10 mouse cellular contexts compared by ENCODE assay signal in the genomic region with DNA sequence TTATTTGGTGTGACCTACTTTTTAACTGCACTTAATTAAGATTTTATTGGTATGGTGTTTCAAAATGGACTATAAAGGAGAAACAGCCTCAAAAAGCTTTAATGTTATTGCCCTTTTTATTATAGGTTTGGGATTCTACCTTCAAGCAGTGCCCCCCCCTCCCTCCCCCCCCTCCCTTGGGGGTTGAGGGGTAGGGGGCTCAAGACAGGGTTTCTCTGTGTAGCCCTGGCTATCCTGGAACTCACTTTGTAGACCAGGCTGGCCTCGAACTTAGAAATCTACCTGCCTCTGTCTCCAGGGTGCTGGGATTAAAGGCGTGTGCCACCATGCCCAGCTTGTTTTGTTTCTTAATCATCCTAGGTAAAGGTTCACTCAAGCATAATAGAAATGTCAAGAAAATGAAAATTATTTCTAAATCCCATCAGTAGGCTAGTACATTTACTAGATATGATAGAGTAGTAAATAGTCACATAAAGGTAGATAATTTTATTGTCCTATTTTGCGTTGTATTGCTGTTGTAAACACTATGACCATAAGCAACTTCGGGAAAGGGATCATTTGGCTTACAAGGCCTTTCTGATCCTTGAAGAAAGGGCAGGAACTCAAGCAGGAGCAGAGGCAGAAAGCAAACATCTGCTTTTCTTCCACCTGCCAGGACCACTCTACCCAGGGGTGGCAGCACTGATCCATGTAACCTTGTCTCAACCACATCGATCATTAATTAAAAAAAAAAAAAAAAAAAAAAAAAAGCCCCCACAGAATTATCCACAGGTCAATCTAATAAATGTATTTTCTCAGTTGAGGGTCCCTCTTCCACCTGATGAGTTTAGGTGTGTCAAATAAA. TPM values are rescaled to one million over a fixed set of nuclear protein-coding genes. Genes with fewer than 3 reads are reported as not detected.
DNase-seq lines count a peak whose midpoint lies in the region; ATAC-seq lines count a peak whose summit lies in the region.
"Had no signal": no experiment of that assay in that cellular context is flagged by ENCODE, and none has a peak within 500 bp of the region (broad histone marks: within the 10 kb centered on the region; RNA-seq: fewer than 3 reads in every experiment).

No protein-coding gene starts in this region.

- H3K4me1 ChIP-seq in lung, embryonic 15.5 days, result peaks cover 24% of the 10 kb centered on the region
- no peaks in the 10 kb centered on the region for H3K4me1 ChIP-seq in embryonic facial prominence, embryonic 11.5 days (ENCODE audit: control insufficient read depth, insufficient read depth, low read length)
- H3K4me1 ChIP-seq in stomach, embryonic 15.5 days, result peaks cover 13% of the 10 kb centered on the region

- WGBS in lung, embryonic 15.5 days, result 37% methylated on average over 5 of the region's 5 CpGs
- WGBS in embryonic facial prominence, embryonic 11.5 days, result 31% methylated on average over 5 of the region's 5 CpGs
- WGBS in stomach, embryonic 15.5 days, result 35% methylated on average over 5 of the region's 5 CpGs

- DNase-seq in lung, postnatal 4 days, result no peak
- DNase-seq in embryonic facial prominence, embryonic 11.5 days (ENCODE audit: low spot score), result peak; percentile 48
- DNase-seq in liver, result peak; percentile 27
- DNase-seq in layer of hippocampus, adult 8-10 months (ENCODE audit: low spot score in 2 of 2), result no peak
- no peak for DNase-seq in right cerebral cortex, postnatal 25 days
- DNase-seq in layer of hippocampus, adult 18-20 months (ENCODE audit: low spot score in 2 of 2), result no peak
- DNase-seq: adrenal gland, postnatal 14 days had no signal

- H3K27me3 ChIP-seq in lung, embryonic 15.5 days, result no peaks in the 10 kb centered on the region
- no peaks in the 10 kb centered on the region for H3K27me3 ChIP-seq in embryonic facial prominence, embryonic 11.5 days (ENCODE audit: control insufficient read depth, insufficient read depth, low read length)
- no peaks in the 10 kb centered on the region for H3K27me3 ChIP-seq in stomach, embryonic 15.5 days (replicated peaks)
- H3K27me3 ChIP-seq: heart, embryonic 12.5 days had no signal

- peak overlapping the region; percentile 95 for H3K27ac ChIP-seq in lung, embryonic 15.5 days
- H3K27ac ChIP-seq in embryonic facial prominence, embryonic 11.5 days (replicated peaks; ENCODE audit: low read depth, low read length), result peak overlapping the region; percentile 86
- peak overlapping the region; percentile 91 for H3K27ac ChIP-seq in stomach, embryonic 15.5 days

- peak overlapping the region; percentile 61 for H3K4me2 ChIP-seq in lung, embryonic 15.5 days
- no peak overlapping the region; the same call in 1 of the 2 replicates for H3K4me2 ChIP-seq in embryonic facial prominence, embryonic 11.5 days (ENCODE audit: low read depth, low read length)
- H3K4me2 ChIP-seq in stomach, embryonic 15.5 days, result peak overlapping the region; percentile 62

- H3K9ac ChIP-seq in lung, embryonic 15.5 days, result 0 out of 2 replicates have a peak overlapping the region, but pooled peaks have one; percentile 40
- no peak overlapping the region for H3K9ac ChIP-seq in embryonic facial prominence, embryonic 11.5 days (replicated peaks; ENCODE audit: low read length)
- H3K9ac ChIP-seq in stomach, embryonic 15.5 days, result no peak overlapping the region

- H3K9me3 ChIP-seq in lung, embryonic 15.5 days, result no peaks in the 10 kb centered on the region
- no peaks in the 10 kb centered on the region for H3K9me3 ChIP-seq in embryonic facial prominence, embryonic 11.5 days (replicated peaks; ENCODE audit: control insufficient read depth, low read length)
- H3K9me3 ChIP-seq in stomach, embryonic 15.5 days, result no peaks in the 10 kb centered on the region
- H3K9me3 ChIP-seq: heart, embryonic 12.5 days had no signal

- peak overlapping the region; percentile 31; the same call in 1 of the 2 replicates for H3K4me3 ChIP-seq in lung, embryonic 15.5 days
- no peak overlapping the region; the same call in 1 of the 2 replicates for H3K4me3 ChIP-seq in embryonic facial prominence, embryonic 11.5 days (ENCODE audit: low read depth, low read length)
- no peak overlapping the region for H3K4me3 ChIP-seq in stomach, embryonic 15.5 days (replicated peaks)

- no peak for ATAC-seq in lung, embryonic 15.5 days (ENCODE audit: borderline replicate concordance, extremely low read depth, low FRiP score, low TSS enrichment)
- no peak for ATAC-seq in embryonic facial prominence, embryonic 11.5 days (replicated peaks; ENCODE audit: insufficient number of reproducible peaks, low FRiP score, low TSS enrichment, low read depth)
- ATAC-seq in stomach, embryonic 15.5 days (ENCODE audit: insufficient read depth, low FRiP score, low read depth), result no peak

- H3K36me3 ChIP-seq in lung, embryonic 15.5 days, result no peaks in the 10 kb centered on the region
- H3K36me3 ChIP-seq in embryonic facial prominence, embryonic 11.5 days (replicated peaks; ENCODE audit: control insufficient read depth, insufficient read depth, low read depth, low read length), result no peaks in the 10 kb centered on the region
- H3K36me3 ChIP-seq in stomach, embryonic 15.5 days, result no peaks in the 10 kb centered on the region
- H3K36me3 ChIP-seq: heart, embryonic 12.5 days had no signal

RNA-seq across cellular contexts. Expression of a gene that starts 1.4 kb away (rescaled TPM):
- 4.5 and 5.5 TPM in 2 replicates for polyA plus RNA-seq in lung, embryonic 15.5 days (2015; fragmentation: Nextera tagmentation; extraction: Ambion mirVana)
- 6.3 and 6.4 TPM in 2 replicates for polyA plus RNA-seq in embryonic facial prominence, embryonic 11.5 days (2014; fragmentation: Nextera tagmentation; extraction: Ambion mirVana)
- polyA plus RNA-seq in stomach, embryonic 15.5 days (2015; fragmentation: Nextera tagmentation; extraction: Ambion mirVana), result 2.5 and 3.3 TPM in 2 replicates
- total RNA-seq in layer of hippocampus, adult 8-10 months (2022), result 1 to 10 TPM; 2.8 to 4.8 (median 3.2) TPM
- total RNA-seq in layer of hippocampus, adult 18-20 months (2021), result 1 to 10 TPM; 2.9 to 3.3 TPM

RNA-seq across cellular contexts. Expression of a gene that starts 5.8 kb away (rescaled TPM):
- 11.8 and 14.4 TPM in 2 replicates for polyA plus RNA-seq in lung, embryonic 15.5 days (2015; fragmentation: Nextera tagmentation; extraction: Ambion mirVana)
- 9.7 and 14.7 TPM in 2 replicates for polyA plus RNA-seq in embryonic facial prominence, embryonic 11.5 days (2014; fragmentation: Nextera tagmentation; extraction: Ambion mirVana)
- polyA plus RNA-seq in stomach, embryonic 15.5 days (2015; fragmentation: Nextera tagmentation; extraction: Ambion mirVana), result 4.7 and 6.3 TPM in 2 replicates
- 10 to 100 TPM; 30.3 to 49.1 (median 42.8) TPM for total RNA-seq in layer of hippocampus, adult 8-10 months (2022)
- 10 to 100 TPM; 48.4 to 55.7 TPM for total RNA-seq in layer of hippocampus, adult 18-20 months (2021)

RNA-seq across cellular contexts. Expression of a gene that starts 7.0 kb away (rescaled TPM):
- 25.5 and 29.4 TPM in 2 replicates for polyA plus RNA-seq in lung, embryonic 15.5 days (2015; fragmentation: Nextera tagmentation; extraction: Ambion mirVana)
- polyA plus RNA-seq in embryonic facial prominence, embryonic 11.5 days (2014; fragmentation: Nextera tagmentation; extraction: Ambion mirVana), result 26.6 and 30.4 TPM in 2 replicates
- 25.1 TPM in 2 replicates for polyA plus RNA-seq in stomach, embryonic 15.5 days (2015; fragmentation: Nextera tagmentation; extraction: Ambion mirVana)
- 10 to 100 TPM in 2 of 4 experiments, 1 to 10 TPM in 2; 8.1 to 36.7 (median 16.0) TPM for total RNA-seq in layer of hippocampus, adult 8-10 months (2022)
- 10 to 100 TPM in 1 of 2 experiments, 1 to 10 TPM in 1; 8.2 to 48.5 TPM for total RNA-seq in layer of hippocampus, adult 18-20 months (2021)

RNA-seq across cellular contexts. Expression of a gene that starts 7.3 kb away (rescaled TPM):
- polyA plus RNA-seq in lung, embryonic 15.5 days (2015; fragmentation: Nextera tagmentation; extraction: Ambion mirVana), result 2.0 and 3.0 TPM in 2 replicates
- 4.6 TPM in 2 replicates for polyA plus RNA-seq in embryonic facial prominence, embryonic 11.5 days (2014; fragmentation: Nextera tagmentation; extraction: Ambion mirVana)
- 1.4 and 4.4 TPM in 2 replicates for polyA plus RNA-seq in stomach, embryonic 15.5 days (2015; fragmentation: Nextera tagmentation; extraction: Ambion mirVana)
- 10 to 100 TPM; 10.8 to 28.3 (median 22.4) TPM for total RNA-seq in layer of hippocampus, adult 8-10 months (2022)
- 10 to 100 TPM; 27.6 to 36.7 TPM for total RNA-seq in layer of hippocampus, adult 18-20 months (2021)

RNA-seq across cellular contexts. Expression of a gene that starts 11.6 kb away (rescaled TPM):
- polyA plus RNA-seq in lung, embryonic 15.5 days (2015; fragmentation: Nextera tagmentation; extraction: Ambion mirVana), result 1.8 and 3.1 TPM in 2 replicates
- polyA plus RNA-seq in embryonic facial prominence, embryonic 11.5 days (2014; fragmentation: Nextera tagmentation; extraction: Ambion mirVana), result 1.4 and 2.7 TPM in 2 replicates
- polyA plus RNA-seq in stomach, embryonic 15.5 days (2015; fragmentation: Nextera tagmentation; extraction: Ambion mirVana), result 2.9 and 3.6 TPM in 2 replicates
- total RNA-seq in layer of hippocampus, adult 8-10 months (2022), result 10 to 100 TPM; 11.6 to 17.1 (median 13.7) TPM
- total RNA-seq in layer of hippocampus, adult 18-20 months (2021), result 10 to 100 TPM; 14.8 to 23.1 TPM

Comparison
In these comparisons a context has a peak if more than half of its experiments do, and no peak if none do; other contexts are left out.
1. DNase-seq: peak in embryonic facial prominence, embryonic 11.5 days (single experiment) and liver (single experiment); none in lung, postnatal 4 days (0 of 2), layer of hippocampus, adult 8-10 months (0 of 2), right cerebral cortex, postnatal 25 days (single experiment) and layer of hippocampus, adult 18-20 months (0 of 2).
2. Peak in every context shown above with its lines, with median percentiles within 50 percentile points of each other: H3K27ac ChIP-seq.